ENCODE assay signal across 8 mouse cellular contexts in genomic region chr1:166360157-166360855, GRCm38 (mm10). TPM values are rescaled to one million over a fixed set of nuclear protein-coding genes. Genes with fewer than 3 reads are reported as not detected.
DNase-seq lines count a peak whose midpoint lies in the region; ATAC-seq and TF ChIP-seq lines count a peak whose summit lies in the region.

No protein-coding gene starts in this region.

- no peaks in the 10 kb centered on the region for H3K36me3 ChIP-seq in embryonic facial prominence, embryonic 11.5 days (replicated peaks; ENCODE audit: control insufficient read depth, insufficient read depth, low read depth, low read length)
- H3K36me3 ChIP-seq in heart, adult 2 months (ENCODE audit: control insufficient read depth, insufficient read depth, low read length): no peaks in the 10 kb centered on the region
- H3K36me3 ChIP-seq in kidney, embryonic 15.5 days: no peaks in the 10 kb centered on the region
- no peaks in the 10 kb centered on the region for H3K36me3 ChIP-seq in limb, embryonic 14.5 days (ENCODE audit: control insufficient read depth, insufficient read depth, low read length)
- H3K36me3 ChIP-seq in midbrain, postnatal 0 days (ENCODE audit: insufficient read depth, low read length): no peaks in the 10 kb centered on the region
- H3K36me3 ChIP-seq in spleen, adult 2 months (ENCODE audit: control insufficient read depth, insufficient read depth, low read length): no peaks in the 10 kb centered on the region

- peak; percentile 96 for TF ChIP-seq CTCF in heart, adult 2 months (IDR thresholded peaks at IDR 0.05)
- TF ChIP-seq CTCF in midbrain, postnatal 0 days (IDR thresholded peaks at IDR 0.05): peak; percentile 98
- peak; percentile 95 for TF ChIP-seq CTCF in spleen, adult 2 months (IDR thresholded peaks at IDR 0.05; ENCODE audit: extremely low read depth, insufficient read depth, insufficient read length, insufficient replicate concordance)

- H3K9me3 ChIP-seq in embryonic facial prominence, embryonic 11.5 days (replicated peaks; ENCODE audit: control insufficient read depth, low read length): no peaks in the 10 kb centered on the region
- no peaks in the 10 kb centered on the region for H3K9me3 ChIP-seq in kidney, embryonic 15.5 days (replicated peaks)
- H3K9me3 ChIP-seq in limb, embryonic 14.5 days (ENCODE audit: control insufficient read depth, low read length): no peaks in the 10 kb centered on the region
- H3K9me3 ChIP-seq in midbrain, postnatal 0 days (ENCODE audit: low read length): no peaks in the 10 kb centered on the region

- 25% methylated on average over 14 of the region's 14 CpGs for WGBS in embryonic facial prominence, embryonic 11.5 days
- whole genome bisulfite sequencing in heart, adult 2 months: 18% methylated on average over 14 of the region's 14 CpGs
- WGBS in kidney, embryonic 15.5 days: 20% methylated on average over 14 of the region's 14 CpGs
- WGBS in limb, embryonic 14.5 days: 22% methylated on average over 14 of the region's 14 CpGs
- 28% methylated on average over 14 of the region's 14 CpGs for WGBS in midbrain, postnatal 0 days
- WGBS in spleen, adult 2 months: 28% methylated on average over 14 of the region's 14 CpGs

- DNase-seq in 3134 (ENCODE audit: extremely low read depth, insufficient read length, low spot score): peak; percentile 49
- peak; percentile 64 for DNase-seq in adrenal gland, adult 8-10 months
- peak; percentile 74 for DNase-seq in embryonic facial prominence, embryonic 11.5 days (ENCODE audit: low spot score)
- DNase-seq in heart, adult 2 months: peak; percentile 82 to 91
- DNase-seq in limb, embryonic 14.5 days (ENCODE audit: low spot score): peak; percentile 51
- peak; percentile 76 for DNase-seq in midbrain, postnatal 0 days (ENCODE audit: low spot score)
- DNase-seq in spleen, adult 2 months (ENCODE audit: low read depth in 1 of 2, low spot score in 2 of 2): peak; percentile 28 to 74

- peak; percentile 63; the same call in 1 of the 2 replicates for TF ChIP-seq EP300 in heart, adult 2 months (IDR thresholded peaks at IDR 0.05; ENCODE audit: insufficient read depth, low read depth, low read length)

- ATAC-seq in embryonic facial prominence, embryonic 11.5 days (replicated peaks; ENCODE audit: insufficient number of reproducible peaks, low FRiP score, low TSS enrichment, low read depth): peak; percentile 67; the same call in 1 of the 2 replicates
- peak; percentile 88 for ATAC-seq in kidney, embryonic 15.5 days (replicated peaks; ENCODE audit: low FRiP score)
- peak; percentile 77; the same call in 1 of the 2 replicates for ATAC-seq in limb, embryonic 14.5 days (ENCODE audit: low FRiP score, low read depth)
- peak; percentile 88 for ATAC-seq in midbrain, postnatal 0 days (ENCODE audit: low FRiP score)

- H3K4me1 ChIP-seq in embryonic facial prominence, embryonic 11.5 days (ENCODE audit: control insufficient read depth, insufficient read depth, low read length): no peaks in the 10 kb centered on the region
- H3K4me1 ChIP-seq in heart, adult 2 months (ENCODE audit: control insufficient read depth, insufficient read depth, low read length): no peaks in the 10 kb centered on the region
- H3K4me1 ChIP-seq in kidney, embryonic 15.5 days: no peaks in the 10 kb centered on the region
- H3K4me1 ChIP-seq in limb, embryonic 14.5 days (ENCODE audit: control insufficient read depth, insufficient read depth, low read length): no peaks in the 10 kb centered on the region
- no peaks in the 10 kb centered on the region for H3K4me1 ChIP-seq in midbrain, postnatal 0 days (ENCODE audit: insufficient read depth, low read length)
- H3K4me1 ChIP-seq in spleen, adult 2 months (ENCODE audit: control insufficient read depth, insufficient read depth, insufficient read length): no peaks in the 10 kb centered on the region

- no peak overlapping the region for H3K27ac ChIP-seq in embryonic facial prominence, embryonic 11.5 days (replicated peaks; ENCODE audit: low read depth, low read length)
- no peak overlapping the region for H3K27ac ChIP-seq in heart, adult 2 months
- no peak overlapping the region for H3K27ac ChIP-seq in kidney, embryonic 15.5 days
- no peak overlapping the region for H3K27ac ChIP-seq in limb, embryonic 14.5 days (replicated peaks; ENCODE audit: low read depth, low read length)
- H3K27ac ChIP-seq in midbrain, postnatal 0 days (ENCODE audit: low read depth, low read length): no peak overlapping the region
- no peak overlapping the region for H3K27ac ChIP-seq in spleen, adult 2 months (ENCODE audit: insufficient read depth, low read length)

- no peak overlapping the region for H3K9ac ChIP-seq in embryonic facial prominence, embryonic 11.5 days (replicated peaks; ENCODE audit: low read length)
- no peak overlapping the region for H3K9ac ChIP-seq in heart, adult 2 months (ENCODE audit: low read depth, low read length)
- no peak overlapping the region for H3K9ac ChIP-seq in kidney, embryonic 15.5 days
- no peak overlapping the region for H3K9ac ChIP-seq in limb, embryonic 14.5 days (ENCODE audit: low read depth, low read length, severe bottlenecking)
- H3K9ac ChIP-seq in midbrain, postnatal 0 days (replicated peaks; ENCODE audit: low read length, poor library complexity, severe bottlenecking): no peak overlapping the region

- no peaks in the 10 kb centered on the region for H3K79me2 ChIP-seq in heart, adult 2 months (replicated peaks; ENCODE audit: control insufficient read depth, insufficient read depth, low read length)

- H3K27me3 ChIP-seq in embryonic facial prominence, embryonic 11.5 days (ENCODE audit: control insufficient read depth, insufficient read depth, low read length): no peaks in the 10 kb centered on the region
- H3K27me3 ChIP-seq in heart, adult 2 months (ENCODE audit: control insufficient read depth, insufficient read depth, low read length): no peaks in the 10 kb centered on the region
- no peaks in the 10 kb centered on the region for H3K27me3 ChIP-seq in kidney, embryonic 15.5 days
- H3K27me3 ChIP-seq in limb, embryonic 14.5 days (ENCODE audit: control insufficient read depth, insufficient read depth, low read length): no peaks in the 10 kb centered on the region
- H3K27me3 ChIP-seq in midbrain, postnatal 0 days (ENCODE audit: insufficient read depth, low read length): no peaks in the 10 kb centered on the region
- no peaks in the 10 kb centered on the region; the same call in 1 of the 2 replicates for H3K27me3 ChIP-seq in spleen, adult 2 months (ENCODE audit: control insufficient read depth, insufficient read depth, low read length)

- H3K4me2 ChIP-seq in embryonic facial prominence, embryonic 11.5 days (ENCODE audit: low read depth, low read length): no peak overlapping the region
- H3K4me2 ChIP-seq in kidney, embryonic 15.5 days: no peak overlapping the region
- H3K4me2 ChIP-seq in limb, embryonic 14.5 days (replicated peaks; ENCODE audit: low read depth, low read length, severe bottlenecking): no peak overlapping the region
- H3K4me2 ChIP-seq in midbrain, postnatal 0 days (ENCODE audit: low read depth, low read length, poor library complexity, severe bottlenecking): no peak overlapping the region

- TF ChIP-seq POLR2A in heart, adult 2 months (IDR thresholded peaks at IDR 0.05; ENCODE audit: insufficient read depth, low read depth, low read length): no peak
- TF ChIP-seq POLR2A in limb, embryonic 14.5 days (IDR thresholded peaks at IDR 0.05; ENCODE audit: borderline replicate concordance, extremely low read depth, insufficient read depth, insufficient read length): no peak
- no peak for TF ChIP-seq POLR2A in spleen, adult 2 months (IDR thresholded peaks at IDR 0.05; ENCODE audit: low read depth, low read length)

- no peak overlapping the region for H3K4me3 ChIP-seq in embryonic facial prominence, embryonic 11.5 days (ENCODE audit: low read depth, low read length)
- H3K4me3 ChIP-seq in heart, adult 2 months: no peak overlapping the region
- H3K4me3 ChIP-seq in kidney, embryonic 15.5 days (replicated peaks): no peak overlapping the region
- no peak overlapping the region for H3K4me3 ChIP-seq in limb, embryonic 14.5 days (replicated peaks; ENCODE audit: low read length)
- H3K4me3 ChIP-seq in midbrain, postnatal 0 days (ENCODE audit: low read depth, low read length): no peak overlapping the region
- H3K4me3 ChIP-seq in spleen, adult 2 months (ENCODE audit: extremely low read depth, insufficient read depth, insufficient read length): no peak overlapping the region

- intact Hi-C loops in heart, adult 2 months (cut with DNase I): loop anchor here (5.0 kb wide), 2 partner anchors 198 to 583 kb away; no protein-coding TSS in a partner anchor

RNA-seq across cellular contexts. Expression of gene Tada1, which starts 18.6 kb away (rescaled TPM):
- total RNA-seq in adrenal gland, adult 8-10 months (2022): 10 to 100 TPM; 20.6 to 26.8 (median 22.8) TPM
- 76.4 and 81.0 TPM in 2 replicates for polyA plus RNA-seq in embryonic facial prominence, embryonic 11.5 days (2014; fragmentation: Nextera tagmentation; extraction: Ambion mirVana)
- total RNA-seq in heart, adult 2 months (2021): 1 to 10 TPM; 6.6 to 9.2 TPM
- polyA plus RNA-seq in heart, adult 2 months (2012; rRNA removed): 8.5 and 15.0 TPM in 2 replicates
- 57.6 and 58.3 TPM in 2 replicates for polyA plus RNA-seq in kidney, embryonic 15.5 days (2015; fragmentation: Nextera tagmentation; extraction: Ambion mirVana)
- 50.0 and 50.9 TPM in 2 replicates for polyA plus RNA-seq in limb, embryonic 14.5 days (2012; rRNA removed)
- polyA plus RNA-seq in limb, embryonic 14.5 days (2014; fragmentation: Nextera tagmentation; extraction: Ambion mirVana): 55.5 and 56.6 TPM in 2 replicates
- total RNA-seq in midbrain, postnatal 0 days (2014; rRNA removed): 57.1 and 65.9 TPM in 2 replicates
- polyA plus RNA-seq in midbrain, postnatal 0 days (2015; fragmentation: Nextera tagmentation; extraction: Ambion mirVana): 64.7 and 69.1 TPM in 2 replicates
- polyA plus RNA-seq in spleen, adult 2 months (2012; rRNA removed): 12.4 and 14.0 TPM in 2 replicates

RNA-seq across cellular contexts. Expression of gene Pogk, which starts 49.4 kb away (rescaled TPM):
- total RNA-seq in adrenal gland, adult 8-10 months (2022): 10 to 100 TPM; 30.0 to 43.1 (median 38.9) TPM
- 28.1 and 30.1 TPM in 2 replicates for polyA plus RNA-seq in embryonic facial prominence, embryonic 11.5 days (2014; fragmentation: Nextera tagmentation; extraction: Ambion mirVana)
- total RNA-seq in heart, adult 2 months (2021): 10 to 100 TPM in 1 of 2 experiments, 1 to 10 TPM in 1; 9.7 to 11.6 TPM
- 6.2 and 12.0 TPM in 2 replicates for polyA plus RNA-seq in heart, adult 2 months (2012; rRNA removed)
- polyA plus RNA-seq in kidney, embryonic 15.5 days (2015; fragmentation: Nextera tagmentation; extraction: Ambion mirVana): 14.7 and 14.8 TPM in 2 replicates
- 26.8 and 28.4 TPM in 2 replicates for polyA plus RNA-seq in limb, embryonic 14.5 days (2012; rRNA removed)
- 21.7 and 26.2 TPM in 2 replicates for polyA plus RNA-seq in limb, embryonic 14.5 days (2014; fragmentation: Nextera tagmentation; extraction: Ambion mirVana)
- total RNA-seq in midbrain, postnatal 0 days (2014; rRNA removed): 77.9 and 86.9 TPM in 2 replicates
- 20.1 and 22.0 TPM in 2 replicates for polyA plus RNA-seq in midbrain, postnatal 0 days (2015; fragmentation: Nextera tagmentation; extraction: Ambion mirVana)
- 2.7 and 3.1 TPM in 2 replicates for polyA plus RNA-seq in spleen, adult 2 months (2012; rRNA removed)
